Mouse (Mus musculus) adrenal gland, adult (tissue): ENCODE measurements around the gene Cdh23.
A peak's percentile ranks its signal among the peaks of the same experiment; 100 is the strongest.

Experiments used
- DNase-seq, 2 experiments: peaks; one replicate each; pipeline ENCODE4 v3.0.0; 2022 to 2023; ENCODE audit warnings: low spot score in 1 of 2; ENCODE audit not compliant: inconsistent age in 2 of 2

Cdh23 gene

DNA sequence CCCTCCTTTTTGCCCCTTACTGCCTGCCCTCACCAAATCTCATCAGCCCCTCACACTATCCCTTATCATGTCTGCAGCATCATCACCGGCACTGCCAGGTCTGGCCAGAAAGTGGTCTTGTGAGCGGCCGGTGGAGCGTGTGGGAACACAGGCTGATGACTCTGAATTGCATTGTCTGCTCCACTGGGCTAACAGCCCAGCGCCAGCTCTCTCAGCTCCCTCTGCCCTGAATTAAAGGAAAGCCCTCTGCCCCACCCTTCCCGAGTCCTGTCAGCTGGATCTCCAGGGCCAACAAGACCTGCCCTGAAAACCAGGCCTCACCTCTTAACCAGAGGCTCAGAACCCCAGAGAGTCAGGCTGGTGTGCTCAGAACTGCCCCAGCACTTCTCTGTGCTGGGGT lies 201.2 kb downstream of the Cdh23 start:
- no peak for DNase-seq

GRCm38 (mm10) chr10:60491538-60491937 lies 204.8 kb downstream of the Cdh23 start:
- no peak for DNase-seq

GRCm38 (mm10) chr10:60481381-60481780 lies 214.9 kb downstream of the Cdh23 start:
- DNase-seq: no peak

- DNase-seq: no peak
Observed at GRCm38 (mm10) chr10:60474549-60474948, 221.7 kb downstream of the Cdh23 start.

DNA sequence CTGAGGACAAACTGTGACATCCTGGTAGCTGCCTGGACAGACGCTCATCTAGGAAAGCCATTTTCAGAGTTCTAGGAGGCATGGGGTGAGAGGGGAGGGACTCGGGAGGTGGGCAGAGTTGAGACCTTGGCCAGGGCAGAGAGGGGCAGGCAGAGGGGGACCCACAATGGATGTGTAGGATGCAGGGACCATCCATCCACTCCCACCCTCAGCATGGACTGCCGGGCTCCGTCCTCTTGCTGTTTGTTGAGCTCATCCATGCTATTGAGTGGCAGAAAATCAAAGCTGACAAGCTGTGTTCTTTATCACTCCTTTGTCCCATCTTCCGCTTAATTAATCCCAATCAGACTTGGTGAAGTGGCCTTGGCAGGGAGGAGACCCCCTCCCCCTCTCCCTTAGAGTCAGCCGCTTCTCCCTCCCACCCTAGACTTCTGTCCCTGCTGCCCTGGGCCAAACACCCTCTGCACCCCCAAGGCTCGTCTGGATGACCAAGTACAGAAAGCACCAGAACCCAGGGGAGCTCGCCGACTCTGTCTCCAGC lies 222.4 kb downstream of the Cdh23 start:
- DNase-seq: no peak

DNA sequence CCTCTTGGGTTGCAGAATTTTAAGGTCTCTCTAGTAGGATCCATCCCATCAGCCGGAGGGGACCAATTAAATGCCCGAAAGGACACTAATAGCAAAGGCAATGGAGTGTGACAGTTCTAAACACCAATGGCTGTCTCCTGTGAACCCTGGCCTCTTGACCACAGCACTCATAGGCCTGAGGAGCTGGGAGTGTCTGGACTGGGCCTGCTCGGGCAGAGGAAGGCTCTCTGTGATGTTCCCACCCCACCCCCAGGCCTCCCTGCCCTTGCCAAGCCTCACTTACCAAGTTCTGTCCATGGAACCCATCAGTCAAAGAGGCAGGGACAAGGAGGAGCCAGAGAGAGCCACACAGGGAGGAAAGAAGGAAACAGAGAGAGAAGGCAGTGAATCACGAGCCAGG lies 228.5 kb downstream of the Cdh23 start:
- DNase-seq: no peak

GRCm38 (mm10) chr10:60463953-60464647 lies 232.2 kb downstream of the Cdh23 start:
- DNase-seq: no peak

DNA sequence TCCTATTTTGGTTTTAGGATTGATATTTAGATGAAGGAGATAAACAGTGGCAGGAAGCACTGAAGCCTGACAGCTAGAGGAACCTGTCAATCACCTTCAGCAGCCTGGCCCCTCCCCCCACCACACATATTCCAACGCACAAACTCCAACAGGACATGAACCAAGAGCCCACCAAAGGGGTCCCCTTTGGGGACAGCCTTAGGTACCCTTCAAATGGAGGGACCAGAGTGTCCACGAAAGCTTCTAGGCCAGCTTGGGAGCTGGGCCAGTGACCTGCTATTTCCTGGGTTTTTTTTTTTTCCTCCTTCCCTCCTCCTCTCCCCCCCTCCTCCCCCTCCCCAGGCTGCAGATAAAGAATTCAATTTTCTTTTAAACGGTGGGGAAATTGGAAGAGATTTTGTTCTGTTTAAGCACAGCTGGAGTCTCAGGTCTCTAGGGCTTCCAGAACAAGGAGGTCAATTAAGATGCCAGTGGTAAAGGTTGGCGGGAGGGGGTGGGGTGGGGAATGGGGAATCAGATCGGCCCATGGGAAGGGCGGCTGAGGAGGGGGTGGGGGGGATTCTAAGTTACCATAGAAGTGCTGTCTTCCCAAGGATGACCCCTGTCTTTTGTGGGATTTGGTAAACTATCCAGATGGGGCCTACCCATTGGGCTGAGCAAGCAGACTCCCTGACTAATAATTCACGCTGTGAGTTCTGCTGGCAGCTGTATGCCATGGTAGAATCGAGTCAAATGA lies 239.5 kb downstream of the Cdh23 start:
- no peak for DNase-seq

DNA sequence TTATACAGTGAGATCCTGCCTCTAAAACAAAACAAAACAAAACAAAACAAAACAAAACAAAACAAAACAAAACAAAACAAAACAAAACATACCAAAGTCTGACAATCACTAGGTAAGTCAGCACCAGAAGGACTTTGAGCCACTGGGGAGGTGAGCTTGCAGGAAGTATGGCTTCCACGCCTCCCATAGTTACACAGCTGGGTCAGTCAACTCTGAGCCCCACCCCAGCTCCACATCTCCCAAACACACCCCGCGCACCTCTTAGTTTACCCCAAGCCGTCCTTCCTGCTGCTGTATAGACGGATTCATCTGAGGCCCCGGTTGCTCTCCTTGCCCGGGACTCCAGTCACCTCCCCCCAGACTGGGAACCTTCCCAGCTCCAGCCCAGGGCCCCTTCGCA lies 241.1 kb downstream of the Cdh23 start:
- DNase-seq: no peak

DNA sequence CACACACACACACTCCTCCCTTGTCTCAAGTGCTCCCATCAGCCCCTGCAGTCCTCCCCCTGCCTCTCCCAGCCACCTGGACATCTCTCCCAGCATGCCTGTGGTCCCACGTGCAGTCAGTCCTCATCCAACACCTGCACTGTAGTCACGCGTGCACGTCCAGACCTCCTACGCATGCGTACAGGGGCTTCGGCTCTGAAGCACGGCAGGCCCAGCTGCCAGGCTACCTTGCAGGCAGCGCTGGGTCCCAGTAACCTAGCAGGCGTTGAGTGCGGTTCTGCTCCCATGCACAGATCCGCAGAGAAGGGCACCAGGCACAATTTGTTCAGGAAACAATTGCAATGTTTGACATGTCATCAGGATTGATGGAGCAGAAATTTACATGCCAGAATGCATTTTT lies 249.1 kb downstream of the Cdh23 start:
- DNase-seq: no peak

DNA sequence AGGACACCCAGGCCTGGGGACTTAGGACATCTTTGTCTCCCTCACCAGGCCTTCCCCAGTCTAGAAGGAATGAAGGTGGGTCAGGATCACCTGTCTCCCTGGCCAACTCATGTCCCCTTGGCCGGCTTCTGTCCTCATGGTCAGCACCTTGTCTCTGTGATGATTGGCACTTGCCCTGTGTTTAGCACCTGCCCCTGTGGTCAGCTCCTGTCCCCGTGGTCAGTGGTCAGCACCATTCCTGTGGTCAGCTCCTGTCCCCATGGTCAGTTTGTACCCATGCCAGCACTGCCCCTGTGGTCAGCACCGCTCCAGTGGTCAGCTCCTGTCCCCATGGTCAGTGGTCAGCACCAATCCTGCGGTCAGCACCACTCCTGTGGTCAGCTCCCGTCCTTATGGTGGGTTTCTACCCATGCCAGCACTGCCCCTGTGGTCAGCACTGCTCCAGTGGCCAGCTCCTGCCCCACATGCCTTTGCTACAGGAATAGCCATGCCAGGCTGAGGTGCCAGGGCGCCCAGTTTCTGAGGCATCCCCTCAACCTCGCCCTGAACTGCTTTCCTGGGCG lies 251.2 kb downstream of the Cdh23 start:
- DNase-seq: peak; percentile 36 to 70

GRCm38 (mm10) chr10:60443078-60443477 lies 253.2 kb downstream of the Cdh23 start:
- DNase-seq: no peak

DNA sequence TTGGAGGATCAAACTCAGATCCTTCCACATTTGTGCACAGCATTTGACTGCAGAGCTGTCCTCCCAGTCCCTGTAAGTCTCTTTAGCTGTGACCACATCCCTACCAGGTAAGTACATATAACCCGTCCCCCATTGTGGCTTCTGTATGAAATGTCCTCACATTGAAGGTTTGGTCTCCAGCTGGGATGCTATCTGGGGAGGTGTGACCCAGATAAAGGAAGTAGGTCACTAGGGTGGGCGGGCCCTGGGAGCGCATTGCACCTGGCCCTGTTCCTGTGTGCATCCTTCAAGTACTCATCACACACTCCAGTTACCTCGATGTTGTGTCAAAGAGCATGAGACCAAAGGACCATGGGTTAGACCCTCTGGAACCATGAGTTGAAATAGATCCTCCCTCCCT lies 254.0 kb downstream of the Cdh23 start:
- DNase-seq: no peak

- DNase-seq: no peak
Observed at GRCm38 (mm10) chr10:60432679-60433078, 263.6 kb downstream of the Cdh23 start.

- DNase-seq: no peak
Observed at GRCm38 (mm10) chr10:60430591-60430990, 265.7 kb downstream of the Cdh23 start.

GRCm38 (mm10) chr10:60430001-60430400 lies 266.3 kb downstream of the Cdh23 start:
- DNase-seq: no peak

- DNase-seq: no peak
Observed at GRCm38 (mm10) chr10:60422756-60423155, 273.5 kb downstream of the Cdh23 start.

- DNase-seq: no peak
Observed at GRCm38 (mm10) chr10:60419624-60420023, 276.7 kb downstream of the Cdh23 start.

GRCm38 (mm10) chr10:60418137-60418536 lies 278.2 kb downstream of the Cdh23 start:
- peak; percentile 53 to 86 for DNase-seq

DNA sequence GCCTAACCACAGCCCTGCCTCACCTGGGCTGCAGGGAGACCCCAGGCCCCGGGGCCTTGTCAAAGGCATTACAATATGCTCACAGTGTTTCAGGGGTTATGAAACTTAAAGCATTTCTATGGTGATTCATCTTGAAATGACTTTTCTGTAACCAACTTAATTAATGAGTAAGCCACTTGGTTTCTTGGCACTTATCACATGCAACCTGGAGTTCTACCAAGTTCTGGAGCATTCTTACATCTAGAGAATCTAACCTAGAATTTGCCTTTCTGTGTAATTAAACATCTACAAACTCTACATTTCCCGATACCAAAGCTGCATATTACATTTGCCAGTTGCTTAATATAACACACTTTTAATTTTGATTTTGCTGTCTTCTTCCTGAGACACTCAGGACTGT lies 279.2 kb downstream of the Cdh23 start:
- DNase-seq: no peak

GRCm38 (mm10) chr10:60413756-60414155 lies 282.5 kb downstream of the Cdh23 start:
- no peak for DNase-seq

GRCm38 (mm10) chr10:60411794-60412193 lies 284.5 kb downstream of the Cdh23 start:
- no peak for DNase-seq
